Mouse (Mus musculus): ENCODE measurements around the gene Neurod2.

DNA sequence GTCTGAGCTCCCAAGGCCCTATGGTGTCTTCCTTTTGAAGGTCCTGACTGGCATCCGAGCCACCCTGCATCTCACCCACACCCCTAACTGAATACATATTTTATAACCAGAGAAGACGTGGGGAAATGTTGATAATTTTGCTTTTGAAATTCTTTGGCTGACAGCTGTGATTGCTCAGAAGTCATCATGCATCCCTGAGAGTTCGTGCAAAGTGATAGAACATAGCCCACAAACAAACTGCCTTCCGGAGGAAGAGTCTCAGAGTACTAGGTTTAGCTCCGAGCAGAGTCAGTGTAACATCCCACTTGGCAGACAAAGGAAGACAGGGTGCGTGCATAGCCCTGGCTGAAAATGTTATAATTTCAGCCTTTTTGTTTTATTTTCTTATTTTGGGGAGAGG, 43.8 kb upstream of the Neurod2 start:
- TF ChIP-seq CTCF (IDR thresholded peaks at IDR 0.05; ENCODE audit: borderline replicate concordance, insufficient read depth, low read depth, low read length), result no peak
- no peak for TF ChIP-seq POLR2A (IDR thresholded peaks at IDR 0.05; ENCODE audit: borderline replicate concordance, insufficient read depth, low read length)

Data from cerebellum, adult 2 months (tissue).